Mouse (Mus musculus): ENCODE results near the gene Pik3cd. TPM values are rescaled to one million over a fixed set of nuclear protein-coding genes. Genes with fewer than 3 reads are reported as not detected.

Gene Pik3cd
- total and polyA plus RNA-seq, 2 experiments from 2014 or later: 9.2 to 20.8 TPM

GRCm38 (mm10) chr4:149678006-149678405 is 24.4 kb downstream of the Pik3cd start:
- Histone ChIP-seq H3K27ac (no peak overlapping the region), H3K9ac (replicated peaks; ENCODE audit: low read length) (no peak overlapping the region), H3K27me3 (ENCODE audit: insufficient read depth, low read length) (no peaks in the 10 kb centered on the region), H3K36me3 (ENCODE audit: insufficient read depth, low read length) (no peaks in the 10 kb centered on the region), H3K4me2 (ENCODE audit: low read depth, low read length) (no peak overlapping the region), H3K4me1 (ENCODE audit: insufficient read depth, low read length) (no peaks in the 10 kb centered on the region), H3K9me3 (ENCODE audit: low read length) (no peaks in the 10 kb centered on the region), H3K4me3 (ENCODE audit: low read length) (no peak overlapping the region)
- no peak for TF ChIP-seq CTCF (IDR thresholded peaks at IDR 0.05; ENCODE audit: low read depth)
- ATAC-seq (no peak), DNase-seq (ENCODE audit: low spot score) (no peak)
- 63% methylated on average over 1 of the region's 1 CpGs for WGBS

DNA sequence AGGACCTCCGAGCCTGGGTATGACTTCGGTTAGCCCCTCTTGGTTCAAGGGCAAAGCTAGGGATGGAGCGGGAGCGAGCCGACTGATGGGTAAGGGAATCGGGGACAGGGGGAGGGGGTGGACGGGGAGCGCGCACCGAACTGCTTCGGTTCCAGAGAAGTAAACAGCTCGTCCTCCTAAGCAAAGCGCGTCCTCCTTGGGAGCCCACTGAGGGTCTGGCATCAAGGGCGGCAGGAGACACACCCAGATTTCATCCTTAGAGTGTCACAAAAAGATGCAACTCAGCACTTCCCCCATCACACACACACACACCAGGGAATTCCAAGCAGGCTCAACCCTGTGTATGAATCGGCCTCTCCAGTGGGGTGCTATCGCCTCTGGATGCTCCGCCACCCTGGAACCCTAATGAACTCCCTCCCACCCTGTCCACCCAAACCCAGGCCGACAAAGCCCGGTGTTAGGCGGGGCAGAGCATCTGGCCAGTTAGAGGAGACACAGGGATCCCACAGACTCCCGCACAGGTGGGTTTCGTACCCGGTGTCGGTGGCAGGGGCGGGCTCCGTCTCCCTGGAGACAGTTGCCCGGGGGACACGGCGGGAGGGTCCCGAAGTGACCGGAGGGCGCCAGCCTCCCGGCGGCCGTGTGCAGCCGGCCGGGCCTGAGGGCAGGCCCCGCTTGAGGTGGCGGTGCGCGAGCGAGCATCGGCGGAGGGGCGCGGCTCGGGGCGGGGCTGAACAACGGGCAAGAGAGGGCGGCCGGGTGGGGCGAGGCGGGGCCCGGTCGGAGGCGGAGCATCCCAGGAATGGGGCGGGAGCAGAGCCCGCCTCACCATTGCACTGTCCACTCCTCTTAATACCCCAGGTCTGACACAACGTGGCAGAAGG is 26.8 kb downstream of the Pik3cd start:
- WGBS: 3% methylated on average over 53 of the region's 60 CpGs
- DNase-seq (ENCODE audit: low spot score) (peak; percentile 79), ATAC-seq (peak; percentile 89)
- H3K9me3 ChIP-seq (ENCODE audit: low read length): no peaks in the 10 kb centered on the region
- H3K27me3 ChIP-seq (ENCODE audit: insufficient read depth, low read length): no peaks in the 10 kb centered on the region
- no peaks in the 10 kb centered on the region for H3K36me3 ChIP-seq (ENCODE audit: insufficient read depth, low read length)
- H3K4me1 ChIP-seq (ENCODE audit: insufficient read depth, low read length): no peaks in the 10 kb centered on the region
- H3K9ac ChIP-seq (replicated peaks; ENCODE audit: low read length): peak overlapping the region; percentile 56
- TF ChIP-seq CTCF (IDR thresholded peaks at IDR 0.05; ENCODE audit: low read depth): no peak
- H3K4me2 ChIP-seq (ENCODE audit: low read depth, low read length): peak overlapping the region; percentile 58
- peak overlapping the region; percentile 73 for H3K27ac ChIP-seq
- peak overlapping the region; percentile 46 for H3K4me3 ChIP-seq (ENCODE audit: low read length)

- Histone ChIP-seq H3K4me3 (ENCODE audit: low read length) (peak overlapping the region; percentile 46), H3K9ac (replicated peaks; ENCODE audit: low read length) (peak overlapping the region; percentile 56), H3K36me3 (ENCODE audit: insufficient read depth, low read length) (no peaks in the 10 kb centered on the region), H3K4me2 (ENCODE audit: low read depth, low read length) (peak overlapping the region; percentile 58), H3K27ac (peak overlapping the region; percentile 73), H3K9me3 (ENCODE audit: low read length) (no peaks in the 10 kb centered on the region), H3K4me1 (ENCODE audit: insufficient read depth, low read length) (no peaks in the 10 kb centered on the region), H3K27me3 (ENCODE audit: insufficient read depth, low read length) (no peaks in the 10 kb centered on the region)
- 12% methylated on average over 8 of the region's 8 CpGs for WGBS
- ATAC-seq: no peak
- no peak for DNase-seq (ENCODE audit: low spot score)
- no peak for TF ChIP-seq CTCF (IDR thresholded peaks at IDR 0.05; ENCODE audit: low read depth)
Observed at GRCm38 (mm10) chr4:149674814-149675377, 27.5 kb downstream of the Pik3cd start.

DNA sequence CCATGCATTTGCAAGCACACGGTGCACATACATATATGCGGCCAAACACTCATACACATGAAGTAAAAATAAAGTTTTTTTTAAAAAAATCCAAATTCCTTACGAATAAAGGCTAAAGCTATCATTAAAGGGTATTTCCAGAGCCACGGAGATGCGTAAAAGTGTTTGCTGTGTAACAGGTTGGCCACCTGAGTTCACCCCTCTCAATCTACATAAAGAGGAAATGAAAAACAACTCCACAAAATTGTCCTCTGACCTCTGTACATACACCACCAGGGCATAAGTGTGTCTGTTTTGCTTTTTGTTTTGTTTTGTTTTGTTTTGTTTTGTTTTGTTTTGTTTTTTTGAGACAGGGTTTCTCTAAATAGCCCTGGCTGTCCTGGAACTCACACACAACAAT is 29.6 kb downstream of the Pik3cd start:
- no peaks in the 10 kb centered on the region for H3K36me3 ChIP-seq (ENCODE audit: insufficient read depth, low read length)
- H3K27me3 ChIP-seq (ENCODE audit: insufficient read depth, low read length): no peaks in the 10 kb centered on the region
- H3K9ac ChIP-seq (replicated peaks; ENCODE audit: low read length): no peak overlapping the region
- no peak overlapping the region for H3K4me3 ChIP-seq (ENCODE audit: low read length)
- no peak for ATAC-seq
- no peaks in the 10 kb centered on the region for H3K9me3 ChIP-seq (ENCODE audit: low read length)
- no peak overlapping the region for H3K27ac ChIP-seq
- TF ChIP-seq CTCF (IDR thresholded peaks at IDR 0.05; ENCODE audit: low read depth): no peak
- no peak overlapping the region for H3K4me2 ChIP-seq (ENCODE audit: low read depth, low read length)
- no peak for DNase-seq (ENCODE audit: low spot score)
- 94% methylated on average over 5 of the region's 5 CpGs for WGBS
- no peaks in the 10 kb centered on the region for H3K4me1 ChIP-seq (ENCODE audit: insufficient read depth, low read length)

DNA sequence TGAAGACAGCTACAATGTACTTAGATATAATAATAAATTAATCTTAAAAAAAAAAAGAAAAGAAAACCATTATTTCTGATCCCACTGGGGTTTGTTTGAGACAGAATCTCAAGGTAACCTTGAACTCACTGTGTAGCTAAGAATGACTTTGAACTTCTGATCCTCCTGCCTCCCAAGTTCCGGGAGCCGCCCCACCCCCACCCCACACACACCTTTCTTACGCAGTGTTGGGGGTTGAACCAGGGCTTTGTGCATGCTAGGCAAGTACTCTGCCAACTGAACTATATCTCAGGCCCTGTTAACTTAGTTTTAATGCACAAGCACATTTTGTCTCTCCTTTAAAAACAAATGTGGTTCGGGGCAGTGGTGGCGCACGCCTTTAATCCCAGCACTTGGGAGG is 31.2 kb downstream of the Pik3cd start:
- ATAC-seq (no peak), DNase-seq (ENCODE audit: low spot score) (no peak)
- Histone ChIP-seq H3K4me1 (ENCODE audit: insufficient read depth, low read length) (no peaks in the 10 kb centered on the region), H3K9ac (replicated peaks; ENCODE audit: low read length) (no peak overlapping the region), H3K9me3 (ENCODE audit: low read length) (no peaks in the 10 kb centered on the region), H3K27ac (no peak overlapping the region), H3K36me3 (ENCODE audit: insufficient read depth, low read length) (no peaks in the 10 kb centered on the region), H3K4me3 (ENCODE audit: low read length) (no peak overlapping the region), H3K27me3 (ENCODE audit: insufficient read depth, low read length) (no peaks in the 10 kb centered on the region), H3K4me2 (ENCODE audit: low read depth, low read length) (no peak overlapping the region)
- no peak for TF ChIP-seq CTCF (IDR thresholded peaks at IDR 0.05; ENCODE audit: low read depth)
- 93% methylated on average over 6 of the region's 6 CpGs for WGBS

- WGBS: 87% methylated on average over 6 of the region's 6 CpGs
- H3K36me3 ChIP-seq (ENCODE audit: insufficient read depth, low read length): no peaks in the 10 kb centered on the region
- no peak overlapping the region for H3K9ac ChIP-seq (replicated peaks; ENCODE audit: low read length)
- ATAC-seq (no peak), DNase-seq (ENCODE audit: low spot score) (no peak)
- no peaks in the 10 kb centered on the region for H3K4me1 ChIP-seq (ENCODE audit: insufficient read depth, low read length)
- H3K27ac ChIP-seq: no peak overlapping the region
- TF ChIP-seq CTCF (IDR thresholded peaks at IDR 0.05; ENCODE audit: low read depth): no peak
- no peaks in the 10 kb centered on the region for H3K9me3 ChIP-seq (ENCODE audit: low read length)
- H3K4me2 ChIP-seq (ENCODE audit: low read depth, low read length): no peak overlapping the region
- H3K27me3 ChIP-seq (ENCODE audit: insufficient read depth, low read length): no peaks in the 10 kb centered on the region
- no peak overlapping the region for H3K4me3 ChIP-seq (ENCODE audit: low read length)
Observed at GRCm38 (mm10) chr4:149665692-149666090, 36.7 kb downstream of the Pik3cd start.

Data from hindbrain, postnatal 0 days (tissue).